Mouse (Mus musculus) kidney, postnatal 10 days (tissue): Measurements from ENCODE around the gene Nop2.
"Not testable (repeated sequence)": the region's sequence is repeated elsewhere in the genome, so short reads cannot be mapped to it uniquely, and the experiment has no call there.

Experiments used
- DNase-seq: peaks from one replicate; pipeline ENCODE4 v3.0.0; 2021; ENCODE audit warnings: mixed read lengths

The Nop2 gene

DNA sequence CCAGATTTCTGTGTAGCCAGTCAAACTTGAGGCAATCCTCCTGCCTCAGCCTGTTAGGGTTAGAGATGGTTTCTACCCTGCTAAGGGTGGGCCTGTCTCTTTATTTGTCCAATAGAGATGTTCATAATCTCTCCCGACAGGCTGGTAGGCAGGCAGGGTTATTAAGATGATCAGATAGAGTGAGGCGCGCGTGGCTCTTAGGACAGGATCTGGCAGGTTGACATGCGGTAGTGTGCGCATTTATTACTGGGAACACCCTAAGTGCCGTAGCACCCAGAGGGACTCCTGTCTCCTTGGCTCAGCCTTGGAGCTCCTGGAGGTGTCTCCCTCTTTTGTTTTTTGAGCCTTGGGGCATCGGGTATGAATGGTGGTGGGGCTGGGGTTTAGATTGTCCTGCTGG lies 23.6 kb downstream of the Nop2 start:
- no peak for DNase-seq

DNA sequence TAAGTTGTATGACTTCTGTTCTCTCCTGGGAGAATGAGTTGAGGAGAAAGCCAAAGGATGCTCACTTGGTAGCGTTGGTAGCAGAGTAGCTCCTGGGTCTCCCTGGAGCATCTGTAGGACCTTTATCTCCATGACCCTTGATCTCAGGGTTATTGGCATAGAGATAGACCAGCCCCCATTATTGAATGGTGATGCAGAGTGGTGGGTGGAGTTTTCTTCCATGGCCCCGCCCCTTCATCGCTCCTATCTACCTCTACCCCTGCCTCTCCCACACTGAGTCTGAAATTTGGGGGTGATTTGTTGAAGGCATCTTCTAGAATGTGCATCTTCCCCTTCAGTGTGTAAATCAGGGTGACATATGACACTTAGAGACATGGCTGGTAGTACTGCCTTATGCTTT lies 24.8 kb downstream of the Nop2 start:
- no peak for DNase-seq

DNA sequence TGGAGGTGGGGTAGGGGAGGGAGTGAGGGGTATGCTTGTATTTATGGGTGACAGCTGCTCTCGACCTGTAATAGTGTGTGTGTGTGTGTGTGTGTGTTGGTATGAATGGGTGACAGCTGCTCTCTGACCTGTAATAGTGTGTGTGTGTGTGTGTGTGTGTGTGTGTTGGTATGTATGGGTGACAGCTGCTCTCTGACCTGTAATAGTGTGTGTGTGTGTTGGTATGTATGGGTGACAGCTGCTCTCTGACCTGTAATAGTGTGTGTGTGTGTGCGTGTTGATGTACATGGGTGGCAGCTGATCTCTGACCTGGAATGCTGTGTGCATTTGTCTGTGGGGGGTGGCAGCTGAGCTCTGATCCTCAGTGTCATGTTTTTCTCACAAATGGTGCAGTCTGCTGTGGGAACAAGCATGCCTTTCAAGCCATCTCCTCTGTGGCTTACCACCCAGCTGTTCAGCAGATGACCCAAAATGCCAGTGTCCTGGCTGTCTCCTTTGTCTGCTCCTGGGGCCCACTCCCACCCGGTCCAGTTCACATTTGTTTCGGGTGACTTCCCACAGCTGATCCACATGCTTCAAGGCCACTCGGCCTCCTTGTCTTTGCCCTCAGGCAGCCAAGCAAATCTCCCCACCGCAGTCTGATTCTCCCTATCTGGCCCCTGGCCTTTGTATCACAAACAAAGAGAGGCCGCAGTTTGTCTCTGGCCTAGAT lies 25.4 kb downstream of the Nop2 start:
- DNase-seq = no peak

DNA sequence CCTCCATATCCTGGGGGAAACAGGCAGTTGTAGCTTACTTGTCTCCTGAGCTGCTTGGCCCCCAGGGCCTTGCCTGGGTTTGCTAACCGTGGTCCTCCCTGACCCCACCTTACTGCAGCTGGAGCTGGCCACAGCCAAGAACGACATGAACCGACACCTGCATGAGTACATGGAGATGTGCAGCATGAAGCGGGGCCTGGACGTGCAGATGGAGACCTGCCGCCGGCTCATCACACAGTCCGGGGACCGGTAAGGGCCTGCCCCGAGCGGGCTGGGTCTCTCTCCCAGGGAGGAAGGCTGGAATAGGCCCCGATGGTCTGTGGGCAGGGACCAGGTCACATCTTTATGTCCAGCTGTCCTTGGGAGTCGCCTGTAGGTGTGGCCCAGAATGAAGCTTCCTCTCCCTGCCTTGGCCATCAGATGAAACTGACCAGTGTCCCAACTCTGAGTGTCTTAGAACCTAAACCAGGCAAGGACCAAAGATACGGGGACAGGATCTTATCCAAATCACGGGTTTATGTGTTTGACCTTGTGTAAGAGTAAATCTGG lies 27.3 kb downstream of the Nop2 start:
- DNase-seq = no peak

DNA sequence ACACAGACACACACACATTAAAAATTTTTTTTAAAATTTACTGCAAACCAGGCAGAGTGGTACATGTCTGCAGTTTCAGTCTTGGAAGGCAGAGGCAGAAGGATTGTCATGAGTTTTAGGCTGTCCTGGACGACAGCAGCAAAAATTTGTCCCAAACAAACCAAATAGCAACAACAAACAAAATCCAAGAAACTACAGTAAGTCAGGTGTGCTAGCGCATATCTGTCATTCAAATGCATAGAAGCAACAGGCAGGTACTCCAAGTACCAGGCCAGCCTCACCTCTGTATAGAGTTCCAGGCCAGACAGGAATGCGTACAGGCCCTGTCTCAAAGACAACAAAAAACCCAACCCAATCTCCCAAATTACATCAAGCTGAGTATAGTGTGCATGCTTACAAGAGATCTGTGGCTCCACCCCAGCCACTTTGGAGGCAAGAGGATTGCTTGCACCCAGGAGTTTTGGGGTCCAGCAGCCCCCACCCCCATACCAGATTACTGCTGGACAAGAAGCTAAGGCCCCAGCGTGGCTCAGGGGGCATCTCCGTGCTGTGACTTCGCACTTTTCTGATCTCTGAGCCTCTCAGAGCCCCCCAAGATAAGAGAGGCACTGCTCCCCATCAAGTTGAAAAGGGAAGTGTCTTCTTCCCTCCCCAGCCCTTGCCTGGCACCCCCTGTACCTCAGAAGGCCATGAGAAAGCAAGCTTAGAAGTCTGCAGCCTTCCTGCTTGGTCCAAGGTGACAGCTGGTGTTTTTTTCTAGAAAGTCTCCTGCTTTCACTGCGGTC lies 28.3 kb downstream of the Nop2 start:
- no peak for DNase-seq

DNA sequence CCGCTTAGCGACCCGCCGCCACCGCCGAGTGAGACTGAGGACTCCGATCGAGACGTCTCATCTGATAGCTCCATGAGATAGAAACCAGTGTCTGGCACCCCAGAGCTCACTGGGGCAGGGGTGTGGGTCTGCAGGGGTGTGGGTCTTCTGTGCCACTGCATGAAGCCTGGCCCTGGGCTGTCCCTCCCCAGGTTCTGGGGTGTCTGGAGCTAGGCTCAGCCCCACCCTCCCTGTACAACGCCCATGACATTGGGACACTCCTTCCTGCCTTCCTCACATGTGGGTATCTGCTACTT lies 28.8 kb downstream of the Nop2 start:
- no peak for DNase-seq

DNA sequence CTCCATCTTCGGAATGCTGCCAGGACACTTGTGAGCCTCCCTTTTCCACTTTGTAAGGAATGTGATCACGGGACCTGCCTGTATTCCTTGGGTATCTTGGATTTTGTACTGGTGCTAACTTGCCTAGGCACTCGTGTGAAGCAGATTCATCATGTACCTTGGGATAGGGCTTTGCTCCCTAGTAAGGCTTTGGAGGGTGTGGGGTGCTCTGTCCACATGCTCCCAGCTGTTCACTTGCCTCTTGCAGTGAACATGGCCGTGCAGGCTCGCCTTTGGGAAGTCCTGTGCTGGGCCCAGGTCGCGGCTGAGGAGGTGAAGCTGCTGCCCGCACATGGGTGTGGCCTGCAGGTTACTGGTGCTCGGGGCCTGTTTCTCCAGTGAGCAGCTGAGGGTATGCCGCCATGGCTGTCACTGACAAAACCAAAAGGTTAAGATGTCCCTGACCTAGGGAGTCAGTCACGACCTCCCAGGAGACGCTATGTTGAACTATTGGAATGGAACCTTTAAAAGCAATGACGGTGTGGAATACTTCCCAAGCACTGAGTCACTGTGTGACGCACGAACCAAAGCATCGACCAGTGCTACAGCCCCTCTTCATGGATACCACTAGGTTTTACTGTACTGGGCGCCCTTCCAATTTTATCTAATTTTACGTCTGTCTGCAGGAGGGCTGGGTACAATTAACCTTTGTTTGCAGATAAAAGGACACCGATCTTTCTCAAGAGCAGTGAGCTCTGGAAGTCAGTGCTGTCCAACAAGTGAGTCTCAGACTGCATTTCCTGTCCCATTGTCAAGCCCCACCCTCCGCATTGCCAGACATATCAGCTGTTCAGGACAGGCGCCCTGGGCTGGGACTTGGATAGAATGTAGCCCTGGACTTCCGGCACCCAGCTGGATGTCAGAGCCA lies 29.4 kb downstream of the Nop2 start:
- peak; percentile 84 for DNase-seq

DNA sequence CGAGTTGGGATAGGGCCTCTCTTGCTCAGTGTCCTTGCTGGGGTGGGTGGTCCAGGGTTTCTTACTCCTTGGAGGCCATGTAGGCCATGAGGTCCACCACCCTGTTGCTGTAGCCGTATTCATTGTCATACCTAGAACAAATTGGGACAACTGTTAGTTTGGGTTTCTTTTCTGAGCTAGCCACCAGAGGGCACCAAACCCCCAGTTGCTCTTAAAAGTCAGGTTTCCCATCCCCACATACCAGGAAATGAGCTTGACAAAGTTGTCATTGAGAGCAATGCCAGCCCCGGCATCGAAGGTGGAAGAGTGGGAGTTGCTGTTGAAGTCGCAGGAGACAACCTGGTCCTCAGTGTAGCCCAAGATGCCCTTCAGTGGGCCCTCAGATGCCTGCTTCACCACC lies 30.3 kb downstream of the Nop2 start:
- peak; percentile 81 for DNase-seq

DNA sequence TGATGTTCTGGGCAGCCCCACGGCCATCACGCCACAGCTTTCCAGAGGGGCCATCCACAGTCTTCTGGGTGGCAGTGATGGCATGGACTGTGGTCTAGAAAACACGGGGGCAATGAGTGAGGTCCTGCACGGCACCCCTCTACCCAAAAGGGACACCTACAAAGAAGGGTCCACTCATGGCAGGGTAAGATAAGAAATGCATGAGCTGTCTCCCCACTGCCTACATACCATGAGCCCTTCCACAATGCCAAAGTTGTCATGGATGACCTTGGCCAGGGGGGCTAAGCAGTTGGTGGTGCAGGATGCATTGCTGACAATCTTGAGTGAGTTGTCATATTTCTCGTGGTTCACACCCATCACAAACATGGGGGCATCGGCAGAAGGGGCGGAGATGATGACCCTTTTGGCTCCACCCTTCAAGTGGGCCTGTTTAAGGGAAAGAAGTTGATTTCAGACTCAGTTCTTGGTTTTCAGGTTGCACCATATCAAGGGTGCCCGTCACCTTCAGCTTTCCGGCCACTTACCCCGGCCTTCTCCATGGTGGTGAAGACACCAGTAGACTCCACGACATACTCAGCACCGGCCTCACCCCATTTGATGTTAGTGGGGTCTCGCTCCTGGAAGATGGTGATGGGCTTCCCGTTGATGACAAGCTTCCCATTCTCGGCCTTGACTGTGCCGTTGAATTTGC lies 31.1 kb downstream of the Nop2 start:
- not testable (repeated sequence) for DNase-seq

DNA sequence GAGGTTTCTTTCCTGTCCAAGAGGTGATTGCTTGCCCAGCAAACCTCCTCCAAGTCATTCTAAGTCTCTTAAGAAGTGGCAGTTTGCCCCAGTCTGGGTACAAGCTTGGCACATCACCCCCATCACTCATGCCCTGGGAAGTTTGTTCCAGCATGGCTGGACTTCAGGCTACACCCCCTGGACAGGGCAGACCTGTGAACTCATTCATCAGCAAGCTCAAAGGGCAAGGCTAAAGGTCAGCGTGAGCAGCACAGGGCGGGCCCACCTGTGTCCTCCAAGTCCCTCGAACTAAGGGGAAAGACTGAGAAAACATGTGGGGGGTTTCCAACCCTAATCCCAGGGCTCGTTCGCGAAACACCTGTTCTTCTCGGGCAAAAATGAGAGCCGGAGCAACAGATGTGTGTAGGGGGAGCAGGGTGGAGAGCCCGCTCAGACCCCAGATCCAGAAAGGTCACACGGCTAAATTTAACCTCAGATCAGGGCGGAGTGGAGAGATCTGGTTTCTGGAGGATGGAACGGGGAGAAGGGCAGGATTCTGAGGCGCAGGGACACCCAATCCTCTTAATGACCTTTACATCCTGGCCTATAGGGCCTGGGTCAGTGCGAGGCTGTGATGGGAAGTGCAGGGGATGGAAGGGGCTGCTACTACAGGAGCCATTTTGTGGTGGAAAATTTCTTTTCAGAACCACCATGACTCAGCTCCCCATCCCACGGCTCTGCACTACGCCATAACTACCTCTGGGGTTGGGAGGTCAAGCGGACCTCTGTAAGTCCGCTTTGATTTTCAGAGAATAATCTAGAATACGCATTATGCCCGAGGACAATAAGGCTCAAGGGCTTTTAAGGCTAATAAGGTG lies 32.3 kb downstream of the Nop2 start:
- DNase-seq = peak; percentile 73

DNA sequence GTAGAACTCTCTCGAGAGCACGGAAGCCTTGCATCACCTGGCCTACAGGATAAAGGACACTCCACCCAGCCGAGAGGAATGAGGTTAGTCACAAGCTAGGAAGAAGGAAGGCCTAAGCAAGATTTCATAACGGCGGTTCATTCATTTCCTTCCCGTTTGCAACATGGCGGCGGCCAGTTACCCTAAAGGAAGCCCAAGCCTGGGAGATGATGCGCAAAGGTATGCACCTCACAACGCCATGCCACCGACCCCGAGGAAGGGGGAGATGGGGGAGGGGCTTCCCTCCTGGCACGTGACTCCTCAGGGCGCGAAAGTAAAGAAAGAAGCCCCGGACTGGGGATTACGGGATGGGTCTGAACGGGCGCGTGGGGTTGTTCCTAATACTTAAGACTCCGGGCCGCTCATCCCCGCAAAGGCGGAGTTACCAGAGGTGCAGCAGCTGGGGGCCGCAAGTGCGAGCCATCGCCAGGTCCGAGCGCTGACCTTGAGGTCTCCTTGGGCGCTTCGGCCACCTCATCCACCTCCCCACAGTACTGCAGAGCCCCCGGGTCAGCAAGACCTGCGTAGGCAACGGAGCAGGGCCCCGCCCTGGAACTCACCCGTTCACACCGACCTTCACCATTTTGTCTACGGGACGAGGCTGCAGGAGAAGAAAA lies 33.1 kb downstream of the Nop2 start:
- peak; percentile 81 for DNase-seq

DNA sequence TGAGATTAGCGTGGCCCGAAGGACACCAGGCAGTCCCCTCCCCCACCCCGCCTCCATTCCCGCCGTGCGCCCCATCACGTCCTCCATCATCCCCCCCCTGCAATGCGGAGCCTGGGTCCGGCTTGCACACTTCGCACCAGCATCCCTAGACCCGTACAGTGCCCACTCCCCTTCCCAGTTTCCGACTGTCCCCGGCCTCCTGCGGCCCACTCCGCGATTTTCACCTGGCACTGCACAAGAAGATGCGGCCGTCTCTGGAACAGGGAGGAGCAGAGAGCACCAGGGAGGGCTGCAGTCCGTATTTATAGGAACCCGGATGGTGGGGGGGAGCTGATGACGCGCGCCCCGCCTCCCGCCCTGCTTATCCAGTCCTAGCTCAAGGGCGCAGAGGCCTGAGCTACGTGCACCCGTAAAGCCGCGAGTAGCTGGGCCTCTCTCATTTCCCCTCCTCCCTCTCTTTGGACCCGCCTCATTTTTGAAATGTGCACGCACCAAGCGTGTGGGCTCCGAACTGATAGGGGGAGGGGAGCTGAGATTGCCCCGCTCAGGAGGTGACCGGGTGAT lies 33.7 kb downstream of the Nop2 start:
- DNase-seq = peak; percentile 98

DNA sequence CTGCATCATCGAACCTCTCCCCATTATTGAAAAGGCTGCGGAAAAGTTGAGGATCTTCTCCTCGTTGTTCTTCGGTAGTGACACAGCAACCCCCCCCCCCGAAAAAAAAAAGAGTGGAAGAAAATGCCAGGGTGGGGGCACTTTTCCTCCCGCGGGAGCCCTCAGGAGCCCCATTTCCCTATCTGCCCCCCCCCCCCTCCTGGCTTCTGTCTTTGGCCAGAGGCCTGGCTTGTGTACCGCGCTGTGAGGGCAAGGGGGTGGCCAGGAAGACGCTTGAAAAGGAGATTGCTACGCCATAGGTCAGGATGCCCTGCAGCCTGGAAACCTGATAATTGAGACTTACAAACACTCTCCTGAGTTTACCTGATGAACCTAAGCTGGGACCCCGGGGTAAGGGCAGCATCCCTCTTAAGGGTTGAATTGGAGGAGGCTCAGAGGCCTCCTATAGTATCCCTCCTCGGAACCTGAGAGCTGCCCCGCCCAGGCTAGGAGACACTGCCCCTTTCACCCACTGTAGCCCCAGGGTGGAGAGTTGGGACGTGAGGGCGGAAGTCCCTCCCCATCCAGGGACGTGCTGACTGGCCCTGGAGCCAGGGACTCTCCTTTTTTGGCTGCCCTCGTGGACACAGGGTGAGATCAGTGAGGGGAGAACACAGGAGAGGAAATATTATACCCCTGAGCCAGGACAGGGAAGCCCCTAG lies 34.5 kb downstream of the Nop2 start, which contains the start of gene Gapdh:
Gapdh (minus strand) TSS at position 417 of the 701 bp plus-strand sequence.
- DNase-seq = peak; percentile 84

DNA sequence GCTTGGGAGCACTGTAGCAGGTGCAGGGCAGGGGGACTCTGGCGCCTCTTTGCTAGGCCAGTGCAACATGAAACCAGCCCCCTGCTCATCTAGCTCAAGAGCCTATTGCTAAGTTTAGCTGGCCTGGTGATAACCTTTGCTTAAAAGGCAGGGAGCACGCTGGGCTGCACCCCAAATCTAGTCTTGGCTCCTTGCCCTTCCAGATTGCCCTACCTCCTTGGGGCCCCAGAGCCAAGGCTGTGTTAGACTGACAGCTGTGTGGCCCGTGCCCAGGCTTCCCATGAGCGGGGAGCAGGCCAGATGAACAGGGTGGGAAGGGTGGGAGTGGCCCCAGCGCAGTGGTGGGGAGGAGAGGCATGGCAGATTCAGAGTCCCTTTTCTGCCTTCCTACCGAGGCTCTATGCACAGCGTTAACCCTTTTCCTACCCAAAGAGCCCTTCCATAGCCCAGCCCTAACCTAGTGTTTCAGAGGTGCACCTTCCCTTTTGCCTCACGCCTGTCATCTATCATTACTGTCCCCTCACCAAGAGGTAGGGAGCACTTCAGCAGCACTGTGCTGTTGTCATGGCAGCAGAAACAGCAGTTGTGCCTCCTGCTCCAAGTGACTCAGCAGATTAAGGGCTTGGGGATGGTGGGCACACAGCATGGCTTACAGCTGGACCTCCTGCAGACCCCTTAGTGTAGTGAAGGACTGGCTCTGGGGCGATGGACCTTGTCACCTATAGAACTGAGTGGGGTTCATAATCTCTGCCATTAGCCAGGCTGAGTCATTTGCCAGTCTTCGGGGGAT lies 35.3 kb downstream of the Nop2 start:
- DNase-seq = peak; percentile 41

DNA sequence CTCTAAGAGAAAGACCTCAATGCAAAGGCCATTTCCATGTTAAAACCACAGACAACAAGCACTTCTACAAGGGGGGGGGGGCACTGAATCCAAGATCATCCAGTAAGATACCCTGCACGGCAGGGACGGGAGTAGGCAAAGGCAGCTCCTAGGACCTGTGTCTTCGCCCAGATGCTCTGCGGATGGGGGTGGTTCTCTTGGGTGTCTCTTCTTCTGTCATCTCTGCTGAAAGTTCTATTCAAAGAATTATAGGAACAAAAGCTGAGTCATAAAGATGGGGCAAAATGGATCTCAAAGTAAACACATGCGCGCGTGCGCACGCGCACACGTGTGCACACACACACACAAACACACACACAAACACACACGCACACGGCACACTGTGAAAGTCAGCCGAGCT lies 36.4 kb downstream of the Nop2 start:
- DNase-seq = no peak

DNA sequence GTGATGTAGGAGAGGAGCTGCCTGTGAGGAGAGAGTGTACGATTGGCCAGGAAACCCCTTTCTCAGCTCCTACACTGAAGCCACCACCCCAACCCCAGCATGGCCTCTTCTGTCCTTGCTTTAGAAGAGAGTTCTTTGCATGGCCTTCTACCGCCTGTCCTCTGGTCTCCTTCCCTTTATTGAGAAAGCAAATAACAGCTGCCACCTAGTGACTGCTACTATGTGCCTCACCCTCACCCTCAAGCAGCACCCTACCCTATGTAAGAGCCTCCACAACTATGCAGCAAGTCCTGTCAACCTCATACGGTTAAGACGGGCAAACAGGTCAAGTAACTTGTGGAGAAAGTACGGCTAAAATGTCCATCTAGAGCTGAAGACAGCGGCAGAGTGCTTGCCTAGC lies 38.5 kb downstream of the Nop2 start:
- no peak for DNase-seq

DNA sequence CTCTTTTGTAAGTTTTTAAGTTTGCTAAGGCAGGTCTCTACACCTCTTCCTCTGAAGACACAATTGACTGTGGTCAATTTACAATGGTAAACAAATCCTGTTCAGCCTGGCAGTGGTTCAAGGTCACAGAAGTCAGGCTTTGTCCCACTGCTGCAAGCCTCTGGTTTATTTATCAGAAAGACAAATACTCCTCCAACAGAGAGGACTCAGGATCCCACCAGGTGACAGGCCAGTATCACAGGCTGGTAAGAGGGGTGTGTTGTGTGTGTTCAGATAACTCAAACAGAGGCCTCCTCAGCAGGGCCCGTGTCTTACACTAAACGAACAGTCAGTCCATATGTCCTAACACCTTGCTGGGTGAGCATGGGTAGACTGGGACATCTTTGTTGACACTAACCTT lies 40.8 kb downstream of the Nop2 start:
- DNase-seq = no peak

DNA sequence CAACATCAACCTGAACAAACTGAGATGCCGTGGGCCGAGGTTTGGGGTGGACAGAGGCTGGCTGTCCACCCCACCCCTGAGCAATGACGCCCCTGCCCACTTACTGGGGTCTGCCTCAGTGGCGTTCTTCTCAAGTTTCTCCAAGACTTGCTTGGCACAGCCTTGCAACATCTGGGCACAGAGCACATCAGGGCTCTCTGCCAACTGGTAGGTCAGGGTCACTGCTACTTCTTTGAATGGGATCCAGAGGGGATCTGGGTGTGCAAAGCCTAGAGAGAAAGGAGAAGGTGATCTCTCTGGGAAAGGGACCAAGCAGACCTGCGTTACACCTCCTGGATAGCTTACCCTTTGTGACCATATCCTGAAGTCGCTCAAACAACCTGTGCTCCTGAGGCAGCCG lies 41.5 kb downstream of the Nop2 start:
- no peak for DNase-seq

DNA sequence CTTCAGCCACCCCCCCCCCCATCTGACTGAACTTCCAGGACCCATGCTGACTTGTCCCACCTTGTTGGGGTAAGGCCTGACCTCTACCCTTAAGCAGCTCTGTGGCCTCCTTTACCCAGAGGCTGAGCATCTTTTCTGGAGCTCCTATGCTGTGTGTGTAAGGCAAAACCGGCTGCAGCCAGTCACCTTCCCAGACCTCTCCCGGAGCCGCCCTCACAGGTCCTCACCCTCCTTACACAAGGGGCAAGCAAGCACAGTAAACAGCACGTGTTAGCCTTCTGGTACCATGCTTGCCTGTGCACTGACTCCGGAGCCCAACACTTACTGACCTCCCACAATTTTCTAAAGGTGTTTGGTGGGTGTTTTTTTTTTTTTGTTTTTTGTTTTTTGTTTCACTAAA lies 43.8 kb downstream of the Nop2 start:
- no peak for DNase-seq
